Mouse (Mus musculus) liver, embryonic 13.5 days (tissue): ENCODE measurements around the gene Ski. TPM values are rescaled to one million over a fixed set of nuclear protein-coding genes. Genes with fewer than 3 reads are reported as not detected.
A peak's percentile ranks its signal among the peaks of the same experiment; 100 is the strongest.

ENCODE experiments used
- ATAC-seq: fragments of 200-750 bp; cut with Nextera tagmentation; 2 replicates; pipeline ENCODE4 v1.8.0; 2017; ENCODE audit warnings: low read depth, mild to moderate bottlenecking, moderate number of reproducible peaks, moderate library complexity
- DNase-seq: peaks from one replicate; pipeline ENCODE4 v3.0.0; 2022
- H3K27ac ChIP-seq: fragments of 300-500 bp; sonication (generic); 2 replicates; pipeline ENCODE4 v1.5.1; 2015; ENCODE audit warnings: moderate library complexity, mild to moderate bottlenecking, inconsistent platforms
- H3K27me3 ChIP-seq: fragments of 300-500 bp; sonication (generic); 2 replicates; pipeline ENCODE4 v1.6.1; 2015; ENCODE audit warnings: mild to moderate bottlenecking, inconsistent platforms
- H3K36me3 ChIP-seq: fragments of 300-500 bp; sonication (generic); 2 replicates; pipeline ENCODE4 v1.6.1; 2015; ENCODE audit warnings: mild to moderate bottlenecking, inconsistent platforms
- H3K4me1 ChIP-seq: fragments of 300-500 bp; sonication (generic); replicated peaks from 2 replicates; pipeline ENCODE4 v1.6.1; 2015; ENCODE audit warnings: inconsistent platforms
- H3K4me2 ChIP-seq: fragments of 300-500 bp; sonication (generic); 2 replicates; pipeline ENCODE4 v1.6.1; 2015; ENCODE audit warnings: inconsistent platforms, mild to moderate bottlenecking, moderate library complexity
- H3K4me3 ChIP-seq: fragments of 300-500 bp; sonication (generic); replicated peaks from 2 replicates; pipeline ENCODE4 v1.5.1; 2015; ENCODE audit warnings: mild to moderate bottlenecking, inconsistent platforms
- H3K9ac ChIP-seq: fragments of 300-500 bp; sonication (generic); 2 replicates; pipeline ENCODE4 v1.6.1; 2015; ENCODE audit warnings: mild to moderate bottlenecking, inconsistent platforms
- H3K9me3 ChIP-seq: fragments of 300-500 bp; sonication (generic); replicated peaks from 2 replicates; pipeline ENCODE4 v1.6.1; 2016; ENCODE audit warnings: inconsistent platforms
- WGBS: fragments of 180-500 bp; shearing (Covaris S2); methylation state at CpG from one replicate; pipeline ENCODE4 v1.1.7; 2015; ENCODE audit not compliant: insufficient replicate concordance; 5-methylcytosine and 5-hydroxymethylcytosine counted together
- polyA plus RNA-seq: library from polyadenylated mRNA; unstranded; fragments of >200 nt; fragmentation: Nextera tagmentation; extraction: Ambion mirVana; gene quantifications from 2 replicates; pipeline ENCODE4 v1.2.1, GENCODE M21; 2015

Gene Ski
- polyA plus RNA-seq, 1 experiment from 2014 or later = 2.4 TPM

DNA sequence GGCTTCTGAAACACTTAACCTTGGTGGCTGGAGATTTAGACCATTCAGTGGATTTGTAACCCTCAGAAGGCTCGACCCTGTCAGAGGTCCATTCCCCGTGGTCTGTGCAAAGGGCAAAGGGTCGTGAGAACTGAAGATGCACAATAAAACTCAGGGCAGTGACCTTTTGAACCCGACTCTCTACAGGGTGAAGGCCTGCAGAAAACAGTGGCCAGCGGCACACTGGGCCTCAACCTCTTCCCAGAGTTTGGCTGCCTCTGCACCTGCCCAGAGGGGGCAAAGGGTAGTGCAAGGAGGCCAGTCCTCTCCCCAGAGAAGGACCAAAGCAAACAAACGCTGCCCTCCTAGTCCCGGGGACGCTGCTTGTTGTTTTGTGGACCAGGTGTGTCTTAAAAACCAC is 34.1 kb downstream of the Ski start:
- Histone ChIP-seq H3K27me3 (no peaks in the 10 kb centered on the region), H3K27ac (0 out of 2 replicates have a peak overlapping the region, but pooled peaks have one; percentile 18), H3K9ac (no peak overlapping the region), H3K9me3 (no peaks in the 10 kb centered on the region), H3K4me1 (peaks cover 87% of the 10 kb centered on the region), H3K4me3 (no peak overlapping the region), H3K4me2 (no peak overlapping the region), H3K36me3 (no peaks in the 10 kb centered on the region)
- DNase-seq = no peak
- ATAC-seq = no peak
- WGBS = 46% methylated on average over 8 of the region's 8 CpGs

GRCm38 (mm10) chr4:155187192-155187674 is 35.2 kb downstream of the Ski start:
- no peaks in the 10 kb centered on the region for H3K27me3 ChIP-seq
- no peak overlapping the region for H3K4me3 ChIP-seq
- DNase-seq = no peak
- no peaks in the 10 kb centered on the region for H3K36me3 ChIP-seq
- ATAC-seq = peak; percentile 26; the same call in 1 of the 2 replicates
- H3K9me3 ChIP-seq = no peaks in the 10 kb centered on the region
- no peak overlapping the region for H3K4me2 ChIP-seq
- WGBS = 12% methylated on average over 3 of the region's 3 CpGs
- peak overlapping the region; percentile 47 for H3K27ac ChIP-seq
- H3K4me1 ChIP-seq = peaks cover 90% of the 10 kb centered on the region
- no peak overlapping the region for H3K9ac ChIP-seq

GRCm38 (mm10) chr4:155185845-155186244 is 36.5 kb downstream of the Ski start:
- Histone ChIP-seq H3K9ac (no peak overlapping the region), H3K36me3 (no peaks in the 10 kb centered on the region), H3K4me3 (no peak overlapping the region), H3K9me3 (no peaks in the 10 kb centered on the region), H3K27me3 (no peaks in the 10 kb centered on the region), H3K4me2 (no peak overlapping the region), H3K4me1 (peaks cover 78% of the 10 kb centered on the region), H3K27ac (no peak overlapping the region)
- 78% methylated on average over 9 of the region's 9 CpGs for WGBS
- DNase-seq = no peak
- no peak for ATAC-seq

- ATAC-seq (no peak), DNase-seq (no peak)
- WGBS = 62% methylated on average over 18 of the region's 18 CpGs
- H3K4me2 ChIP-seq = no peak overlapping the region
- H3K27me3 ChIP-seq = no peaks in the 10 kb centered on the region
- H3K27ac ChIP-seq = no peak overlapping the region
- H3K9me3 ChIP-seq = no peaks in the 10 kb centered on the region
- no peak overlapping the region for H3K9ac ChIP-seq
- no peak overlapping the region for H3K4me3 ChIP-seq
- H3K36me3 ChIP-seq = no peaks in the 10 kb centered on the region
- H3K4me1 ChIP-seq = peaks cover 71% of the 10 kb centered on the region
Measured at GRCm38 (mm10) chr4:155184248-155185070, 37.9 kb downstream of the Ski start.

DNA sequence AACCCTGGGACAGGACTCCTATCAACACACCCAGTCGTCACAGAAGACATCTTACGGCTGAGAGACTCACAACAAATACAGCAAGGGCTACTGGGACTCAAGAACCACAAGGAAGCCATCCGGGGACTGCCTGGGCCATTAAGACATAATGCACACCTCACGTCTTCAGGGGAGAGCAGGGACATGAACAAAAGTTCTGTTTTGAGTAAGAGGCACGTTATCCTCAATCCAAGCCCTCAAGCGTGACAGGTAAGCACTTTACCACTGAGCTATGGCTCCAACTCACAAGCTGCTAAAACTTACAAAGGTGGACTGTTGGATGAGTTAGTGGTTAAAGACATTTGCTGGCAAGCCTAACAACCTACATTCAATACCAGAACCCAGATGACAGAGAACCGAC is 39.2 kb downstream of the Ski start:
- no peak overlapping the region for H3K9ac ChIP-seq
- no peak overlapping the region for H3K4me2 ChIP-seq
- DNase-seq (no peak), ATAC-seq (no peak)
- no peaks in the 10 kb centered on the region for H3K27me3 ChIP-seq
- H3K27ac ChIP-seq = no peak overlapping the region
- peaks cover 71% of the 10 kb centered on the region for H3K4me1 ChIP-seq
- no peaks in the 10 kb centered on the region for H3K36me3 ChIP-seq
- no peaks in the 10 kb centered on the region for H3K9me3 ChIP-seq
- 75% methylated on average over 7 of the region's 7 CpGs for WGBS
- H3K4me3 ChIP-seq = no peak overlapping the region

- no peak for DNase-seq
- Histone ChIP-seq H3K27me3 (no peaks in the 10 kb centered on the region), H3K9ac (no peak overlapping the region), H3K4me1 (peaks cover 64% of the 10 kb centered on the region), H3K27ac (peak overlapping the region; percentile 60), H3K4me3 (no peak overlapping the region), H3K4me2 (peak overlapping the region; percentile 1; the same call in 1 of the 2 replicates), H3K9me3 (no peaks in the 10 kb centered on the region), H3K36me3 (no peaks in the 10 kb centered on the region)
- ATAC-seq = no peak
- 12% methylated on average over 3 of the region's 3 CpGs for WGBS
Measured at GRCm38 (mm10) chr4:155178981-155179512, 43.3 kb downstream of the Ski start.

- Histone ChIP-seq H3K27me3 (no peaks in the 10 kb centered on the region), H3K4me2 (peak overlapping the region; percentile 1; the same call in 1 of the 2 replicates), H3K36me3 (no peaks in the 10 kb centered on the region), H3K4me1 (peaks cover 67% of the 10 kb centered on the region), H3K9me3 (no peaks in the 10 kb centered on the region), H3K27ac (peak overlapping the region; percentile 60), H3K4me3 (no peak overlapping the region), H3K9ac (no peak overlapping the region)
- 15% methylated on average over 6 of the region's 6 CpGs for WGBS
- ATAC-seq = peak; percentile 25; the same call in 1 of the 2 replicates
- no peak for DNase-seq
Measured at GRCm38 (mm10) chr4:155178274-155178673, 44.1 kb downstream of the Ski start.

DNA sequence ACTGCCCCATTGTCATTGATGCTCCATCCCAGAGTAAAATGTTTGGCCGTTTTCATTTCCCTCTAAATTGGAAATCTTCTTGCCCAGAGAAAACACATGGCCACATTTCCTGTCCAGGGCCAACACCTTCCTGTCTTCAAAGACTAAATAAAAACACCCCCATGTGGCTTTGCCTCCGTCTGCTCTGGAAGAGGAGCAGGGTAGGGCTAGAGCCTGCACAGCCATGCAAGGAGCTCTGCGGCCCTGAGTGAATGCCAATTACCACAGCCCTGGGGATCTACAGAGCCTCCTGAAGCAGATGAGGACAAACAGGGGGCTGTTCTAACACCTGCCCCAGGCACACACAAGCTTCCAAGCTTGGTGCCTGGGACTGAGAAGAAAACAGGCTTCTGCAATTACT is 46.2 kb downstream of the Ski start:
- H3K9ac ChIP-seq = peak overlapping the region; percentile 22; the same call in 1 of the 2 replicates
- no peak for ATAC-seq
- no peak overlapping the region for H3K4me3 ChIP-seq
- no peak for DNase-seq
- H3K36me3 ChIP-seq = no peaks in the 10 kb centered on the region
- H3K4me2 ChIP-seq = no peak overlapping the region
- no peaks in the 10 kb centered on the region for H3K9me3 ChIP-seq
- peaks cover 82% of the 10 kb centered on the region for H3K4me1 ChIP-seq
- H3K27me3 ChIP-seq = no peaks in the 10 kb centered on the region
- no peak overlapping the region for H3K27ac ChIP-seq
- WGBS = 45% methylated on average over 3 of the region's 3 CpGs

- no peak for DNase-seq
- H3K4me1 ChIP-seq = peaks cover 75% of the 10 kb centered on the region
- peak overlapping the region; percentile 66 for H3K27ac ChIP-seq
- H3K27me3 ChIP-seq = no peaks in the 10 kb centered on the region
- WGBS = 48% methylated on average over 16 of the region's 17 CpGs
- no peak overlapping the region for H3K4me3 ChIP-seq
- peak overlapping the region; percentile 19; the same call in 1 of the 2 replicates for H3K4me2 ChIP-seq
- H3K36me3 ChIP-seq = no peaks in the 10 kb centered on the region
- no peak for ATAC-seq
- H3K9me3 ChIP-seq = no peaks in the 10 kb centered on the region
- peak overlapping the region; percentile 2; the same call in 1 of the 2 replicates for H3K9ac ChIP-seq
Measured at GRCm38 (mm10) chr4:155173822-155174785, 48.3 kb downstream of the Ski start.

- Histone ChIP-seq H3K9me3 (no peaks in the 10 kb centered on the region), H3K9ac (peak overlapping the region; percentile 26; the same call in 1 of the 2 replicates), H3K27ac (peak overlapping the region; percentile 66), H3K27me3 (no peaks in the 10 kb centered on the region), H3K36me3 (no peaks in the 10 kb centered on the region), H3K4me2 (peak overlapping the region; percentile 19; the same call in 1 of the 2 replicates), H3K4me3 (no peak overlapping the region), H3K4me1 (peaks cover 67% of the 10 kb centered on the region)
- peak; percentile 72 for ATAC-seq
- WGBS = 43% methylated on average over 21 of the region's 21 CpGs
- peak; percentile 36 for DNase-seq
Measured at GRCm38 (mm10) chr4:155172909-155173821, 49.2 kb downstream of the Ski start.
